Mouse (Mus musculus) layer of hippocampus, adult 9-10 months (tissue): ENCODE measurements around the gene Lrrc32.

Experiments used
- DNase-seq: peaks from one replicate; pipeline ENCODE4 v3.0.0; 2022; ENCODE audit warnings: low spot score

Lrrc32 gene

GRCm38 (mm10) chr7:98544556-98544955 lies 55.5 kb downstream of the Lrrc32 start:
- no peak for DNase-seq

GRCm38 (mm10) chr7:98548839-98549238 lies 59.8 kb downstream of the Lrrc32 start:
- DNase-seq: no peak

- DNase-seq: no peak
Measured at GRCm38 (mm10) chr7:98550596-98550995, 61.5 kb downstream of the Lrrc32 start.

- DNase-seq: no peak
Measured at GRCm38 (mm10) chr7:98551041-98551440, 62.0 kb downstream of the Lrrc32 start.
